Mouse (Mus musculus) myocyte (in vitro differentiated cells): ENCODE measurements at regions not wholly inside any gene's neighbourhood (a gene's known extent, or its start where the extent isn't known, plus 50 kb on each side); places are given as distances from the start of the nearest gene placed in this dataset.

Experiments used
- CEBPB ChIP-seq: IDR thresholded peaks from 2 replicates; pipeline ENCODE4 v1.6.1; 2011; ENCODE audit warnings: mild to moderate bottlenecking, moderate library complexity; ENCODE audit not compliant: poor library complexity, insufficient read depth, severe bottlenecking
- E2F4 ChIP-seq: IDR thresholded peaks from one replicate; pipeline ENCODE4 v1.6.1; 2011; ENCODE audit warnings: mild to moderate bottlenecking, control low read depth, moderate library complexity; ENCODE audit not compliant: insufficient read depth
- MAX ChIP-seq: IDR thresholded peaks from one replicate; pipeline ENCODE4 v1.6.1; 2011; ENCODE audit warnings: low read depth, mild to moderate bottlenecking, control low read depth
- MYOD1 ChIP-seq, 3 experiments: IDR thresholded peaks; one replicate each; pipeline ENCODE4 v1.6.1; 2011; ENCODE audit warnings: control low read depth in 2 of 3, low read depth in 2 of 3, mild to moderate bottlenecking in 2 of 3, moderate library complexity in 1 of 3; ENCODE audit not compliant: insufficient read length in 2 of 3, control insufficient read depth in 1 of 3
- MYOG ChIP-seq, 3 experiments: IDR thresholded peaks; one replicate each; pipeline ENCODE4 v1.6.1; 2011; ENCODE audit warnings: control low read depth in 2 of 3, low read depth in 2 of 3, mild to moderate bottlenecking in 2 of 3; ENCODE audit not compliant: insufficient read length in 2 of 3, control insufficient read depth in 1 of 3, insufficient read depth in 1 of 3
- POLR2A ChIP-seq: IDR thresholded peaks from one replicate; pipeline ENCODE4 v1.6.1; 2011; ENCODE audit warnings: low read depth, mild to moderate bottlenecking, control low read depth, moderate library complexity; ENCODE audit not compliant: insufficient read length
- POLR2AphosphoS2 ChIP-seq: IDR thresholded peaks from one replicate; pipeline ENCODE4 v1.6.1; 2011; ENCODE audit warnings: low read depth, control low read depth; ENCODE audit not compliant: insufficient read length
- TCF12 ChIP-seq: IDR thresholded peaks from one replicate; pipeline ENCODE4 v1.6.1; 2011; ENCODE audit warnings: mild to moderate bottlenecking, control low read depth; ENCODE audit not compliant: poor library complexity, insufficient read depth, severe bottlenecking
- USF1 ChIP-seq: IDR thresholded peaks from one replicate; pipeline ENCODE4 v1.6.1; 2011; ENCODE audit warnings: low read depth, mild to moderate bottlenecking, control low read depth, moderate library complexity

GRCm38 (mm10) chr1:78882455-78882854 is 65.9 kb downstream of the Kcne4 start:
- no peak for TF ChIP-seq TCF12
- no peak for TF ChIP-seq MYOD1 (IDR thresholded peaks at IDR 0.05; ENCODE audit: control insufficient read depth in 1 of 3, insufficient read length in 2 of 3, low read depth in 2 of 3)
- TF ChIP-seq POLR2A, result no peak
- no peak for TF ChIP-seq MAX
- no peak for TF ChIP-seq USF1
- TF ChIP-seq MYOG (IDR thresholded peaks at IDR 0.05; ENCODE audit: control insufficient read depth in 1 of 3, insufficient read depth in 1 of 3, insufficient read length in 2 of 3, low read depth in 2 of 3), result no peak
- TF ChIP-seq E2F4, result no peak
- TF ChIP-seq CEBPB, result no peak
- no peak for TF ChIP-seq POLR2AphosphoS2
